ENCODE assay signal across 18 mouse cellular contexts in the genomic region with DNA sequence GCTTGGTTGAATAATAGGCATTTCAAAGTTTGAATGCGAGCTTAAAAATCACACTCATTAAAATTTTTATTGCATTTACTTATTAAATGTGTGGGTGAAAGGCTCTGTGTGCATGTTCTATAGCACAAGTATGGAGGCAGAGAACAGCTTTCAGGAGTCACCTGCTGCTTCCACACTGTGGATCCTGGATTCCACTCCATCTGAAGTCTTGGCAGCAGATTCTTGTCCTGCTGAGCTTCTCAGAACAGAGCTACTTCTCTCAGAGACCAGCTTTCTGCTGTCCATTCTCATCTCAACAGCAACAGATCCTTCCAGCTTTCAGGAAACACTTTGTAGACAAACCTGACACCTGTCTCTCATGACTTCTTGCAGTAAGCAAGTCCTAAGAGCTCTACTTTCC.
"Had no signal": no experiment of that assay in that cellular context is flagged by ENCODE, and none has a peak within 500 bp of the region (broad histone marks: within the 10 kb centered on the region; RNA-seq: fewer than 3 reads in every experiment).

No protein-coding gene starts in this region.

- H3K4me3 ChIP-seq: layer of hippocampus, adult 2 months; limb, embryonic 10.5 days; liver, embryonic 15.5 days; megakaryocyte, embryonic 14.5 days; midbrain, embryonic 15.5 days; neural tube, embryonic 13.5 days; stomach, embryonic 15.5 days had no signal

- H3K9me3 ChIP-seq: limb, embryonic 10.5 days; liver, embryonic 15.5 days; megakaryocyte, embryonic 14.5 days; midbrain, embryonic 15.5 days; neural tube, embryonic 13.5 days; stomach, embryonic 15.5 days had no signal

- H3K9ac ChIP-seq: liver, embryonic 15.5 days; lung, embryonic 14.5 days; midbrain, embryonic 15.5 days; neural tube, embryonic 13.5 days; stomach, embryonic 15.5 days had no signal

- H3K27ac ChIP-seq: layer of hippocampus, adult 2 months; limb, embryonic 10.5 days; liver, embryonic 15.5 days; macrophage; midbrain, embryonic 15.5 days; neural tube, embryonic 13.5 days; stomach, embryonic 15.5 days had no signal

- H3K36me3 ChIP-seq: limb, embryonic 10.5 days; liver, embryonic 15.5 days; midbrain, embryonic 15.5 days; neural tube, embryonic 13.5 days; stomach, embryonic 15.5 days had no signal

- H3K27me3 ChIP-seq: liver, embryonic 15.5 days; megakaryocyte, embryonic 14.5 days; midbrain, embryonic 15.5 days; neural tube, embryonic 13.5 days; stomach, embryonic 15.5 days had no signal

- H3K4me1 ChIP-seq: limb, embryonic 10.5 days; liver, embryonic 15.5 days; midbrain, embryonic 15.5 days; neural tube, embryonic 13.5 days; stomach, embryonic 15.5 days had no signal

- H3K4me2 ChIP-seq: liver, embryonic 11.5 days; liver, embryonic 15.5 days; lung, embryonic 14.5 days; midbrain, embryonic 11.5 days; midbrain, embryonic 15.5 days; neural tube, embryonic 13.5 days; stomach, embryonic 15.5 days had no signal

- DNase-seq: kidney, postnatal 25 days; lung, embryonic 14.5 days; lung, postnatal 14 days; retina, postnatal 1 day; right cerebral cortex, postnatal 4 days; spleen, adult 18-20 months; thymus, adult 2 months; thymus, postnatal 25 days had no signal

- ATAC-seq: midbrain, embryonic 15.5 days had no signal
